9 mouse cellular contexts compared by ENCODE assay signal in the genomic region with DNA sequence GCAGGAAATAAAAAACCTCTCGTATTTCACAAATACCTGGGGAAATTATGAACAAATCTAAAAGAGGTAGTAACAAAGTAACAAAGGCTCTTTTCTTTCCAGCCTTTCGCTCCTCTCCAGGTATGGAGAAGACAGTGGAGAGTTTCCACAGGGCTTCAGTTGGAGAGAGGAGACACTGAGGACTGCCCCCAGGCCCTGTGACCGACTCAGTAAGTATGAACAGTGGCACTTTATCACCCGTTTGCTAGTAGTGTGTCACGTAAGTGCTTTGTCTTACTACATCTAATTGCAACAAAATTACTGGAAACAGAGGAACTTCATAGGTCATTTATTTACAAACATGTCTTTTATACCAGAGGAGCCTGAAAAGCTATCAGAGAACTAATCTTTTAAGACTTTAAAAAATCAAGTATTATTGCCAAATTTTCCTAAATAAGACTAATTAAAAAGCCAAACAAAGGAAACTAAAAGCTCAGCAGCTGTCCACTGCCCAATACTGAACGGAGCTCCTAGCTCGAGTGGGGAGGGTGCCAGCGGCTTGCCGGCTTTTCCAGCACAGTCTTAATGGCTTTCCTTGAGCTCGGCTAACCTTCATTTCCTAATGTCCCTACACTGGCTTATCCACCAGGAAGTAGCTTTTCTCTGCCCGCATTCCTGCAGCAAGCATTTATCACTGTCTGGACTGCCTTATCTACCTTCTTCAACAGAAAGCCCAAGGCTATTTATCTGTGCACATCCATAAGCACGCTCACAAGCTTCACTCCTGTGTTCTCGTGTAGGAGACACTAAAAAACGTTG. TPM values are rescaled to one million over a fixed set of nuclear protein-coding genes. Genes with fewer than 3 reads are reported as not detected.
DNase-seq lines count a peak whose midpoint lies in the region; ATAC-seq and TF ChIP-seq lines count a peak whose summit lies in the region.
"Had no signal": no experiment of that assay in that cellular context is flagged by ENCODE, and none has a peak within 500 bp of the region (broad histone marks: within the 10 kb centered on the region; RNA-seq: fewer than 3 reads in every experiment).

No protein-coding gene starts in this region.

- TF ChIP-seq CTCF in hindbrain, postnatal 0 days (IDR thresholded peaks at IDR 0.05; ENCODE audit: low read depth), result no peak

- H3K4me3 ChIP-seq in forebrain, embryonic 12.5 days (replicated peaks), result no peak overlapping the region
- H3K4me3 ChIP-seq in hindbrain, postnatal 0 days (ENCODE audit: low read length), result no peak overlapping the region
- H3K4me3 ChIP-seq in lung, embryonic 16.5 days (ENCODE audit: low read length), result peak overlapping the region; percentile 15; the same call in 1 of the 2 replicates

- H3K27ac ChIP-seq in forebrain, embryonic 12.5 days, result peak overlapping the region; percentile 95
- peak overlapping the region; percentile 86 for H3K27ac ChIP-seq in hindbrain, postnatal 0 days
- H3K27ac ChIP-seq in lung, embryonic 16.5 days (ENCODE audit: low read length), result peak overlapping the region; percentile 96
- H3K27ac ChIP-seq: macrophage had no signal

- peak; percentile 41 to 42 for DNase-seq in right cerebral cortex, postnatal 10 days (ENCODE audit: low spot score in 2 of 2)
- no peak for DNase-seq in right cerebral cortex, postnatal 25 days
- peak; percentile 66 for DNase-seq in hindbrain, postnatal 0 days (ENCODE audit: low spot score)
- peak; percentile 50 for DNase-seq in yolk sac, embryonic 10.5 days (ENCODE audit: low spot score)
- no peak for DNase-seq in right cerebral cortex, adult 18-20 months
- DNase-seq in layer of hippocampus, postnatal 36 days, result no peak

- H3K27me3 ChIP-seq in forebrain, embryonic 12.5 days, result peaks cover 11% of the 10 kb centered on the region; the same call in 1 of the 2 replicates
- no peaks in the 10 kb centered on the region for H3K27me3 ChIP-seq in hindbrain, postnatal 0 days (ENCODE audit: insufficient read depth, low read length)
- no peaks in the 10 kb centered on the region for H3K27me3 ChIP-seq in lung, embryonic 16.5 days (ENCODE audit: control insufficient read depth, insufficient read depth, low read depth, low read length)

- no peaks in the 10 kb centered on the region for H3K36me3 ChIP-seq in forebrain, embryonic 12.5 days (replicated peaks)
- H3K36me3 ChIP-seq in hindbrain, postnatal 0 days (ENCODE audit: insufficient read depth, low read length), result no peaks in the 10 kb centered on the region
- no peaks in the 10 kb centered on the region for H3K36me3 ChIP-seq in lung, embryonic 16.5 days (ENCODE audit: control insufficient read depth, insufficient read depth, low read length)

- peak; percentile 64 for ATAC-seq in forebrain, embryonic 12.5 days (ENCODE audit: low FRiP score)
- peak; percentile 56 for ATAC-seq in hindbrain, postnatal 0 days
- ATAC-seq in lung, embryonic 16.5 days (ENCODE audit: low read depth), result peak; percentile 81

- peaks cover 56% of the 10 kb centered on the region for H3K4me1 ChIP-seq in forebrain, embryonic 12.5 days
- peaks cover 24% of the 10 kb centered on the region for H3K4me1 ChIP-seq in hindbrain, postnatal 0 days (ENCODE audit: insufficient read depth, low read length)
- H3K4me1 ChIP-seq in lung, embryonic 16.5 days (replicated peaks; ENCODE audit: control insufficient read depth, insufficient read depth, low read length), result peaks cover 42% of the 10 kb centered on the region

- H3K9me3 ChIP-seq in forebrain, embryonic 12.5 days, result no peaks in the 10 kb centered on the region
- H3K9me3 ChIP-seq in hindbrain, postnatal 0 days (ENCODE audit: low read length), result no peaks in the 10 kb centered on the region
- H3K9me3 ChIP-seq in lung, embryonic 16.5 days (ENCODE audit: control insufficient read depth, low read length), result no peaks in the 10 kb centered on the region

- 0 out of 2 replicates have a peak overlapping the region, but pooled peaks have one; percentile 25 for H3K9ac ChIP-seq in forebrain, embryonic 12.5 days
- H3K9ac ChIP-seq in hindbrain, postnatal 0 days (replicated peaks; ENCODE audit: low read length), result peak overlapping the region; percentile 7; the same call in 1 of the 2 replicates
- peak overlapping the region; percentile 53 for H3K9ac ChIP-seq in lung, embryonic 16.5 days (ENCODE audit: low read length)

- peak overlapping the region; percentile 43 for H3K4me2 ChIP-seq in forebrain, embryonic 12.5 days
- H3K4me2 ChIP-seq in hindbrain, postnatal 0 days (ENCODE audit: low read depth, low read length), result peak overlapping the region; percentile 46
- H3K4me2 ChIP-seq in lung, embryonic 16.5 days (ENCODE audit: low read depth, low read length), result peak overlapping the region; percentile 50

- 18% methylated on average over 14 of the region's 14 CpGs for WGBS in forebrain, embryonic 12.5 days
- WGBS in hindbrain, postnatal 0 days, result 22% methylated on average over 14 of the region's 14 CpGs
- WGBS in lung, embryonic 16.5 days, result 15% methylated on average over 14 of the region's 14 CpGs

RNA-seq across cellular contexts. Expression of a gene that starts 19.6 kb away (rescaled TPM):
- polyA plus RNA-seq in forebrain, embryonic 12.5 days (2016; fragmentation: Nextera tagmentation; extraction: Ambion mirVana), result 23.3 and 25.1 TPM in 2 replicates
- 6.1 and 9.8 TPM in 2 replicates for total RNA-seq in hindbrain, postnatal 0 days (2014; rRNA removed)
- 8.2 TPM in 2 replicates for polyA plus RNA-seq in hindbrain, postnatal 0 days (2015; fragmentation: Nextera tagmentation; extraction: Ambion mirVana)
- 15.6 and 16.0 TPM in 2 replicates for polyA plus RNA-seq in lung, embryonic 16.5 days (2015; fragmentation: Nextera tagmentation; extraction: Ambion mirVana)
- total RNA-seq in layer of hippocampus, postnatal 36 days (2021), result 1 to 10 TPM; 6.7 to 6.8 TPM

RNA-seq across cellular contexts. Expression of a gene that starts 34.9 kb away (rescaled TPM):
- polyA plus RNA-seq in forebrain, embryonic 12.5 days (2016; fragmentation: Nextera tagmentation; extraction: Ambion mirVana), result 0.24 TPM in 1 of 2 replicates, not detected in the other
- 0.68 and 0.84 TPM in 2 replicates for total RNA-seq in hindbrain, postnatal 0 days (2014; rRNA removed)
- polyA plus RNA-seq in hindbrain, postnatal 0 days (2015; fragmentation: Nextera tagmentation; extraction: Ambion mirVana), result 0.40 and 0.68 TPM in 2 replicates
- polyA plus RNA-seq in lung, embryonic 16.5 days (2015; fragmentation: Nextera tagmentation; extraction: Ambion mirVana), result 5.4 and 5.7 TPM in 2 replicates
- total RNA-seq in layer of hippocampus, postnatal 36 days (2021), result not detected
- polyA plus RNA-seq: macrophage had no signal

RNA-seq across cellular contexts. Expression of a gene that starts 49.4 kb away (rescaled TPM):
- polyA plus RNA-seq in forebrain, embryonic 12.5 days (2016; fragmentation: Nextera tagmentation; extraction: Ambion mirVana), result 802 and 947 TPM in 2 replicates
- 237 and 326 TPM in 2 replicates for total RNA-seq in hindbrain, postnatal 0 days (2014; rRNA removed)
- 152 and 154 TPM in 2 replicates for polyA plus RNA-seq in hindbrain, postnatal 0 days (2015; fragmentation: Nextera tagmentation; extraction: Ambion mirVana)
- polyA plus RNA-seq in lung, embryonic 16.5 days (2015; fragmentation: Nextera tagmentation; extraction: Ambion mirVana), result 1,483 and 1,593 TPM in 2 replicates
- 10 to 100 TPM; 48.4 to 52.7 TPM for total RNA-seq in layer of hippocampus, postnatal 36 days (2021)

Comparison
In these comparisons a context has a peak if more than half of its experiments do, and no peak if none do; other contexts are left out.
1. DNase-seq: peak in right cerebral cortex, postnatal 10 days (2 of 2), hindbrain, postnatal 0 days (single experiment) and yolk sac, embryonic 10.5 days (single experiment); none in right cerebral cortex, postnatal 25 days (single experiment), right cerebral cortex, adult 18-20 months (single experiment) and layer of hippocampus, postnatal 36 days (0 of 2).
2. Peak in every context shown above with its lines, with median percentiles within 50 percentile points of each other: ATAC-seq, H3K27ac ChIP-seq, H3K4me2 ChIP-seq and H3K9ac ChIP-seq.